Mouse (Mus musculus) thymus, postnatal 4 days (tissue): ENCODE results near the gene Gm47841.

Experiments
- DNase-seq: peaks from one replicate; pipeline ENCODE4 v3.0.0; 2021

Gene Gm47841

GRCm38 (mm10) chr15:101072736-101073135, 25.5 kb upstream of the Gm47841 start:
- no peak for DNase-seq

- no peak for DNase-seq
Observed at GRCm38 (mm10) chr15:101070762-101071161, 23.6 kb upstream of the Gm47841 start.

- DNase-seq, result no peak
Observed at GRCm38 (mm10) chr15:101069641-101070190, 22.5 kb upstream of the Gm47841 start.

DNA sequence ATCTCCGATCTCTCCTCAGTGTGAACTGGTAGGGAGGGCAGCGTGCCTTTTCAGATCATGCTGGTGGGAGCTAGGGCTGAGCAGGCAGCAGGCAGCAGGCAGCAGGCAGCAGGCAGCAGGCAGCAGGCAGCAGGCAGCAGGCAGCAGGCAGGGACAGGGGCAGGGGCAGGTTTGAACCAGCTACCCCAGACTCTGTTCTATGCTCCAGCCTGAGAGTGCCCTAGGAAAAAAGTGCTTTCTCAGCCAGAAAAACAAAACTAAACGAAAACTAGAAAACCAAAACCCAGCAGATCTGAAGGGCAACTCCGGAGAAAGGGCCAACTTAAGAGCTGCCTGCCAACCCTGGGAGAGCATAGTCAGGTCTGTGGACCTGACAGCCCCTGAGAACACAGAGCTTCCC, 21.5 kb upstream of the Gm47841 start:
- DNase-seq, result no peak

GRCm38 (mm10) chr15:101068029-101068428, 20.8 kb upstream of the Gm47841 start:
- DNase-seq, result no peak

DNA sequence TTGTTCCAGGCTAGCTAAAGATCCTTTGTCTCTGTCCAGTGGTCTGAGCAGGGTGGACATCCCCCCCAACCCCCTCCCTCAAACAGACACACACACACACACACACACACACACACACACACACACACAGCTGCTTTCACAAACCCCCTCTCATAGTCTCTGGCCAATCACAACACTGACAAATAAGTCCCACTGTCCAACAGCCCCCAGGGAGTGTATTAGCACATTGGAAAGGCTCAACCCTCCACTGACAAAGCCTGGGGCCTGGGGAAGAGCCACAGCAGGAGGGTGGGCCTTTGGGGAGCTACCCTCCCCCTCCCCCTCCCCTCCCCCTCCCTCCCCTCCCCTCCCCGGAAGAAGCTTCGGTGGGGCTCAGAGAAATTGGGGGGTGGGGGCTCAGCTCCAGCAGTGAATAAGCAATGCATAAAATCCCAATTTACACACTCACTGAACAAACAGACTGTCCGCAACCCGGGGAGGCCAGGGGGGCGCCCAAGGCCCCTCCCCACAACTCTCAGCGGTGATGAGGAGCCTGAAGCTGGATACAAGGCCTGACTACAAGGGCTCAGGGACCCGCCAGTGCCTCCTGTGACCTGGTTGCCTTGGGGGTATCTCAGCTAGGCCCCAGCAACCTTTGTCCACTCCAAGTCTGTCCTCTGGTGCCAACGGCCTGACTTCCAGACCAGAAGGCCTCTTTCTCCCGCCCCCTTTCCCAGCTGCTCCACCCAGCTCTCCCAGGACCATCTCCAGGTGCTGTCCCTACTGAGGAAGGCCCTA, 19.9 kb upstream of the Gm47841 start:
- no peak for DNase-seq

GRCm38 (mm10) chr15:101066364-101066847, 19.2 kb upstream of the Gm47841 start:
- no peak for DNase-seq

DNA sequence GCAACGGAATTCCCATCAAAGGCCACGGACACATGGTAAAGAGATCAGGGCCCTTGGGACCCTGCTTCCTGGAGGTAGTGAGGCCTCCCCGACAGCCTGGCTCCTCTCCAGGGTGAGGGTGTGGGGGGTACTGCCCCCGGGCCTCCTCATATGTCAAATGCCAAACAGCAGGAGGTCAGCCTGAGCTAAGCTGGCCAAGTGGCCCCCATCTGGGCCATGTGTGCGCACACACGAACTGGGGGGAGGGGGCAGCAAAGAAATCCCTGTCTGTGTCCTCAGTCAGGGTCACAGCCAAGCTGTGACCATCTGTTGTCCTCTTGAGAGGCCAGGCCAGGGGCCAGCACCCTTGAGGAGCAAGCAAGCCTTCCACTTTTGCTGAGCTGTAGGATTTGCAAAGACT, 17.9 kb upstream of the Gm47841 start:
- DNase-seq, result no peak

- DNase-seq, result no peak
Observed at GRCm38 (mm10) chr15:101060280-101060852, 13.2 kb upstream of the Gm47841 start.

DNA sequence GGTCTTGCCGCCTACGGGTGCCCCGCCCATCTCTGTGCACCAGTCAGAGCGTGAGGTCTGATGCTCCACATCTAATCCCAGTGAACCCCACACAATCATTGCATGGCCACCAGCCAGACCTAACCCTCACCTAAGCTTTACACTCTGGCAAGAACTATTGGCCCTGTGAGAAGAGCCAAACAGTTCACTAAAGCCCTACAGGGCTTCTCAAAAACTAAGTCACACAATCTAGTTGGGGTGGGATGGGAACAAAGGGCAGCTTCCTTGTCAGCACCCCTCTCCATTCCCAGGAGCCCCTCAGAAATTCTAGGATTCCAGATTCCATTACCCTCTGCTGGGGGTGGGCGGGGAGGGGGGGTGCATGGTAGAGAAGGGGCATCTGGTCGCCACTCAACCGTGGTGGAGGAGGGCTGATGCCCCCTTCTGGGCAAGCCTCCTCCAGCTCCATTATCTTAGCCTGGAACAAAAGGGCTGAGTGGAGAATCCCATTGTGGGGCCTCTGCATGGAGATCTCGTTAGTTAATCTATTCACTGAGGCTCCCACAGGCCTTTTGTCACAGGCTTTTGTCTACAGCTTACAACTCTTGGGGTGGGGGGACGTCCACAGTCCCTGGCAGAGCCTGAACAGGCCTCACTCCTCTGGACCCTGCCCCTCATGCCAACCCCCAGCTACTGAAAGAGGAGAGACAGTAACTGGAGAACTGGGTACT, 12.5 kb upstream of the Gm47841 start:
- DNase-seq, result no peak

DNA sequence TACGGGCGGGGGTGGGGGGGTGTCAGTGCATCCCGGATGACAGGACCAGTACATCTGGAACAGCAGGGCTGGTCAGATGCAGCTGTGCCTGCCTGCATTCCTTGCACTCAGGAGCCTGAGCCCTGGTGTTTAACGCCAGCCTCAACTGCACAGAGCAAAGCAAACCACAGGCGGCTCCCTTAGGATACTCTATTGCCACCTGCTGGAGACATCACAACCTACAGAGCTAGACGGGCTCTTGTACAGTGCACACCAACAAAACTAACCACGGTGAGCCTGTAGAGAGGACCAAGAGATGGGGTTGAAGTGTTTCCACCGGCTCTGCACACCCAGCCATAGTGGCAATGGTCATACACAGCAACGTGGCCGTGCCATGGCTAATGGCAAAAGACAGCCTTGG, 9.0 kb upstream of the Gm47841 start:
- peak; percentile 62 for DNase-seq

DNA sequence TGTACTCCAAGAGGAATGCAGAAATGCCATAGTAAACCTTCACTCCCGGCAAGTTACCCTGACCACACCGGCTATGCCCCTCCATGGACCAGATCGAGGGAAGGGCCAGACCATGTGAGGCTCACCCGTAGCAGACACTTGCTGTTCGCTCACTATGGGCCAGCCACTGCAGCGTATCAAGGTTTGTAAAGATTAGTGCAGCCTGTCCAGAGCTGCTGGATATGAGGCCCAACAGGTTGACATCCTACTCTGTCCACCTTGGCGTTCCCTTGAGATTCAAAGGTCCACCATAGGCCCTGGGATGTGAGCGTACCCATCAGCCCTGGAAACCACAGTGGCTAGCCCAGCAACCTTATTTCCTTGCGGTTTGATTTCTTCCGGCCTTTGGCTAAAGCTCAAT, 7.3 kb upstream of the Gm47841 start:
- DNase-seq, result no peak

DNA sequence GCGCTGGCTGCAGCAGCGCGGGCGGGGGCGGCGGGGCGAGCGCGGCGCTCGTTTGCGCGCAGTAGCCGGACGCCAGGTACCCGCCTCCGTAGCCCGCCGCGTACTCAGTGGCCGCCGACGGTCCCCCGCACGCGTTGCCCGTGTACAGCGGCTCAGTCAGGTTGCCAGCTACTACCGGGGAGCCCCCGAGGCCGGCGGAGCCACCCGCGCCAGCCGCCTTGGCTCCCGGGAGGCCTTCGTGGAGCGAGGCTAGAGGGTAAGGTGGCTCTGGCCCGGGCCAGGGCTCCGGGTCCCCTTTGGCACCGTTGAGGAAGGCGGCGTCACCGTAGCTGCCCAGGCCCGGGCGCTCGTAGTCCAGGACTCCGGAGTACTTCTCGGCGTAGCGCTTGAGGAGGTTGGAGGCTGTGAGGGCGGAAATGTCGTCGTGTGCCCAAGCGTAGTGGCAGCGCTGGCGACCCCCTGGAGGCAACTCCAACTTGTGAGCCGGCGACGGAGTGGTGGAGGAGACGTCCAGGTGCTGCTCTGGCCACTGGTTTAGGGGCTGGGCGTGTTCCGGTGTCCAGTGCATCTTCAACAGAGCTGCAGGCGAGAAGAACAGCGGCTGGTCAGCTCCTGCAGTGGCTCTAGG, 6.7 kb upstream of the Gm47841 start:
- DNase-seq, result peak; percentile 16

- DNase-seq, result peak; percentile 62
Observed at GRCm38 (mm10) chr15:101052560-101053501, 5.6 kb upstream of the Gm47841 start.

DNA sequence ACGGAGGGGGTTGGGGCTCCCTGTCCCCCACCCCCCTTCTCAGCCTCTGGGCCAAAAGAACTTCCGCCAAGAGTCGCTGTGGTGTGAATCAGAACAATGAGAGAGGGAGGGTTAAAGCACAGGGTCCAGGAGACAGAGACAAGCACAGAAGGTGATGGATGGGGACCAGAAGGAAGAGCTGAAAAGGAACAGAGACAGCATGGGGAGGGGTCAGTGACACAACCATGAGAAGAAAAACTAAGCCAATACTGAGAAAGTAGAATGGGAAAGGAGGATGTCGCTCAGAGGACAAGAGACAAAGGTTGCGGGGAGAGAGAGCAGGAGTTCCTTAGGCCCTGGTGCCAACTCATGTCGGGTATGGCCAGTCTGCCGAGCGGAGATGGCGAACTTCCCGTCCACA, 4.7 kb upstream of the Gm47841 start:
- DNase-seq, result no peak

- DNase-seq, result no peak
Observed at GRCm38 (mm10) chr15:101048338-101048896, 1.2 kb upstream of the Gm47841 start.

GRCm38 (mm10) chr15:101046527-101047193, 537 bp downstream of the Gm47841 start:
- peak; percentile 25 for DNase-seq

- DNase-seq, result no peak
Observed at GRCm38 (mm10) chr15:101046039-101046526, 1.1 kb downstream of the Gm47841 start.

GRCm38 (mm10) chr15:101044531-101044930, 2.7 kb downstream of the Gm47841 start:
- no peak for DNase-seq

DNA sequence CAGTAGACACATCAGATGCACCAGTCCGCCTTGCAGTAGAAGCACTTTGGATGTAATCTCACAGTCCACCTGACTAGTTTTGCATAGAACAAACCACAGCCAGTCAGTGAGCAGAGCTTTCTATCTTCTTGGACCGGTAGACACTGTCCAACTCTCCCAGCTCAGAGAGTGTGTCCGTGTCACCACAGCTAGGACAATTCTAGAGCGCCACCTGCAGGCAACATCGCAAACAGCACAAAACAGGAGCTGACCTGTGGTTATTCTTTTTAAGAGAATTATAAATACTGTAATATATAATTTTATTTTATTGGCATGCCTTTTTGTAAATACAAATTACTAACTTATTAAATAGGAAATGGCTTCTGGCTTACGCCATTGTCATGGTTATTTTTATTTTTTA, 4.6 kb downstream of the Gm47841 start:
- DNase-seq, result peak; percentile 71

DNA sequence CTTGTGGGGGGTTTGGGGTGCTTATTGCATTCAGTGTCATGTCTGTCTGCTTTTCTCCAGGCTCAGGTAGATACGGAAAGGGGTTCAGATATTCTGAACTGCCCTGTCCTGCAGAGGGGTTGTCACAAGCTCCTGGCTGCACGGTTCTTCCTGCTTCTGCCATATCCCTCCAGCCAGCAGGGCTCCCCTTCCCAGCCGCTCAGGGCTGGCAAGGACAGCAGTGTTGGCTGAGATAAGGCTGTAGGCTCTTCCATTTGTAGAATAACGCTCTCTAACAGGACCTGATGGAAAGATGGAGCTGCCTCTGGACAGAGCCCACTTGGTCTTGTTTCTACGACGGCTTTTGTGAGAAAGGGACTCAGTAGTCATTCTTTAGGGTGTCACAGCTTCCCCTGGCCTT, 5.2 kb downstream of the Gm47841 start:
- no peak for DNase-seq
